Mouse (Mus musculus): ENCODE measurements at regions not wholly inside any gene's neighbourhood (a gene's known extent, or its start where the extent isn't known, plus 50 kb on each side); places are given as distances from the start of the nearest gene placed in this dataset.
A peak's percentile ranks its signal among the peaks of the same experiment; 100 is the strongest.

- no peak for DNase-seq (ENCODE audit: low spot score in 2 of 2)
Observed at GRCm38 (mm10) chr9:41395471-41395870, 234.0 kb upstream of the Ubash3b start.

- DNase-seq (ENCODE audit: low spot score in 2 of 2): peak; percentile 52 to 82
Observed at GRCm38 (mm10) chr9:41391591-41392320, 230.3 kb upstream of the Ubash3b start.

- no peak for DNase-seq (ENCODE audit: low spot score in 2 of 2)
Observed at GRCm38 (mm10) chr9:41379283-41379682, 217.8 kb upstream of the Ubash3b start.

- no peak for DNase-seq (ENCODE audit: low spot score in 2 of 2)
Observed at GRCm38 (mm10) chr9:41378627-41379231, 217.2 kb upstream of the Ubash3b start.

GRCm38 (mm10) chr9:41377701-41378626, 216.5 kb upstream of the Ubash3b start:
- peak in 1 of 2 experiments; percentile 20 for DNase-seq (ENCODE audit: low spot score in 2 of 2)

GRCm38 (mm10) chr9:41376948-41377700, 215.6 kb upstream of the Ubash3b start:
- DNase-seq (ENCODE audit: low spot score in 2 of 2): peak in 1 of 2 experiments; percentile 24

GRCm38 (mm10) chr9:41375984-41376651, 214.6 kb upstream of the Ubash3b start:
- DNase-seq (ENCODE audit: low spot score in 2 of 2): peak; percentile 72 to 77

GRCm38 (mm10) chr9:41374591-41375481, 213.3 kb upstream of the Ubash3b start:
- DNase-seq (ENCODE audit: low spot score in 2 of 2): no peak

- no peak for DNase-seq (ENCODE audit: low spot score in 2 of 2)
Observed at GRCm38 (mm10) chr9:41366405-41366804, 204.9 kb upstream of the Ubash3b start.

GRCm38 (mm10) chr9:41365251-41365650, 203.8 kb upstream of the Ubash3b start:
- no peak for DNase-seq (ENCODE audit: low spot score in 2 of 2)

- no peak for DNase-seq (ENCODE audit: low spot score in 2 of 2)
Observed at GRCm38 (mm10) chr9:41364442-41365250, 203.1 kb upstream of the Ubash3b start.

GRCm38 (mm10) chr9:41360356-41360755, 198.9 kb upstream of the Ubash3b start:
- DNase-seq (ENCODE audit: low spot score in 2 of 2): no peak

- no peak for DNase-seq (ENCODE audit: low spot score in 2 of 2)
Observed at GRCm38 (mm10) chr9:41359286-41359685, 197.8 kb upstream of the Ubash3b start.

- peak in 1 of 2 experiments; percentile 7 for DNase-seq (ENCODE audit: low spot score in 2 of 2)
Observed at GRCm38 (mm10) chr9:41345338-41345737, 183.8 kb upstream of the Ubash3b start.

- no peak for DNase-seq (ENCODE audit: low spot score in 2 of 2)
Observed at GRCm38 (mm10) chr9:41337375-41337774, 175.9 kb upstream of the Ubash3b start.

- no peak for DNase-seq (ENCODE audit: low spot score in 2 of 2)
Observed at GRCm38 (mm10) chr9:41336801-41337200, 175.3 kb upstream of the Ubash3b start.

- no peak for DNase-seq (ENCODE audit: low spot score in 2 of 2)
Observed at GRCm38 (mm10) chr9:41334462-41335241, 173.2 kb upstream of the Ubash3b start.

- no peak for DNase-seq (ENCODE audit: low spot score in 2 of 2)
Observed at GRCm38 (mm10) chr9:41333526-41333925, 172.0 kb upstream of the Ubash3b start.

Measured in layer of hippocampus, adult 18-20 months (tissue).